Mouse (Mus musculus): Measurements from ENCODE around the gene Plekhg4. TPM values are rescaled to one million over a fixed set of nuclear protein-coding genes. Genes with fewer than 3 reads are reported as not detected.

The Plekhg4 gene
- polyA plus RNA-seq, 1 experiment: 1.5 TPM

GRCm38 (mm10) chr8:105374513-105374966 lies 1.5 kb downstream of the Plekhg4 start:
- no peak for DNase-seq
- Histone ChIP-seq H3K4me3 (ENCODE audit: control insufficient read depth, insufficient read depth, low read length) (no peak overlapping the region), H3K4me1 (replicated peaks; ENCODE audit: control insufficient read depth, insufficient read depth, low read length) (no peaks in the 10 kb centered on the region), H3K36me3 (ENCODE audit: control insufficient read depth, insufficient read depth, low read length) (no peaks in the 10 kb centered on the region), H3K27ac (ENCODE audit: control insufficient read depth, insufficient read depth, low read length) (no peak overlapping the region), H3K27me3 (ENCODE audit: control insufficient read depth, insufficient read depth, low read length) (no peaks in the 10 kb centered on the region)
- TF ChIP-seq POLR2A (IDR thresholded peaks at IDR 0.05; ENCODE audit: control insufficient read depth, extremely low read depth, insufficient read depth, low read length, poor library complexity) (no peak), CTCF (IDR thresholded peaks at IDR 0.05; ENCODE audit: borderline replicate concordance, control insufficient read depth, extremely low read depth, insufficient read depth, low read length, poor library complexity) (no peak)
- WGBS: 65% methylated on average over 33 of the region's 33 CpGs

- no peak for TF ChIP-seq CTCF (IDR thresholded peaks at IDR 0.05; ENCODE audit: borderline replicate concordance, control insufficient read depth, extremely low read depth, insufficient read depth, low read length, poor library complexity)
- H3K36me3 ChIP-seq (ENCODE audit: control insufficient read depth, insufficient read depth, low read length): no peaks in the 10 kb centered on the region
- 57% methylated on average over 19 of the region's 19 CpGs for WGBS
- no peak overlapping the region for H3K4me3 ChIP-seq (ENCODE audit: control insufficient read depth, insufficient read depth, low read length)
- no peak for DNase-seq
- no peak overlapping the region for H3K27ac ChIP-seq (ENCODE audit: control insufficient read depth, insufficient read depth, low read length)
- H3K27me3 ChIP-seq (ENCODE audit: control insufficient read depth, insufficient read depth, low read length): no peaks in the 10 kb centered on the region
- no peaks in the 10 kb centered on the region for H3K4me1 ChIP-seq (replicated peaks; ENCODE audit: control insufficient read depth, insufficient read depth, low read length)
Observed at GRCm38 (mm10) chr8:105378673-105379072, 5.6 kb downstream of the Plekhg4 start.

GRCm38 (mm10) chr8:105380308-105380707 lies 7.2 kb downstream of the Plekhg4 start:
- H3K27me3 ChIP-seq (ENCODE audit: control insufficient read depth, insufficient read depth, low read length): no peaks in the 10 kb centered on the region
- H3K4me3 ChIP-seq (ENCODE audit: control insufficient read depth, insufficient read depth, low read length): no peak overlapping the region
- TF ChIP-seq POLR2A (IDR thresholded peaks at IDR 0.05; ENCODE audit: control insufficient read depth, extremely low read depth, insufficient read depth, low read length, poor library complexity) (no peak), CTCF (IDR thresholded peaks at IDR 0.05; ENCODE audit: borderline replicate concordance, control insufficient read depth, extremely low read depth, insufficient read depth, low read length, poor library complexity) (no peak)
- H3K36me3 ChIP-seq (ENCODE audit: control insufficient read depth, insufficient read depth, low read length): no peaks in the 10 kb centered on the region
- H3K27ac ChIP-seq (ENCODE audit: control insufficient read depth, insufficient read depth, low read length): no peak overlapping the region
- DNase-seq: no peak
- 66% methylated on average over 12 of the region's 12 CpGs for WGBS
- no peaks in the 10 kb centered on the region for H3K4me1 ChIP-seq (replicated peaks; ENCODE audit: control insufficient read depth, insufficient read depth, low read length)

- TF ChIP-seq POLR2A (IDR thresholded peaks at IDR 0.05; ENCODE audit: control insufficient read depth, extremely low read depth, insufficient read depth, low read length, poor library complexity) (no peak), CTCF (IDR thresholded peaks at IDR 0.05; ENCODE audit: borderline replicate concordance, control insufficient read depth, extremely low read depth, insufficient read depth, low read length, poor library complexity) (no peak)
- no peaks in the 10 kb centered on the region for H3K4me1 ChIP-seq (replicated peaks; ENCODE audit: control insufficient read depth, insufficient read depth, low read length)
Observed at GRCm38 (mm10) chr8:105384070-105384469, 11.0 kb downstream of the Plekhg4 start.

GRCm38 (mm10) chr8:105387151-105387550 lies 14.1 kb downstream of the Plekhg4 start:
- Histone ChIP-seq H3K27me3 (ENCODE audit: control insufficient read depth, insufficient read depth, low read length) (no peaks in the 10 kb centered on the region), H3K4me1 (replicated peaks; ENCODE audit: control insufficient read depth, insufficient read depth, low read length) (peaks cover 3% of the 10 kb centered on the region; the same call in 1 of the 2 replicates), H3K27ac (ENCODE audit: control insufficient read depth, insufficient read depth, low read length) (no peak overlapping the region), H3K36me3 (ENCODE audit: control insufficient read depth, insufficient read depth, low read length) (no peaks in the 10 kb centered on the region), H3K4me3 (ENCODE audit: control insufficient read depth, insufficient read depth, low read length) (no peak overlapping the region)
- no peak for TF ChIP-seq CTCF (IDR thresholded peaks at IDR 0.05; ENCODE audit: borderline replicate concordance, control insufficient read depth, extremely low read depth, insufficient read depth, low read length, poor library complexity)
- no peak for TF ChIP-seq POLR2A (IDR thresholded peaks at IDR 0.05; ENCODE audit: control insufficient read depth, extremely low read depth, insufficient read depth, low read length, poor library complexity)
- DNase-seq: no peak
- WGBS: 79% methylated on average over 1 of the region's 1 CpGs

More at GRCm38 (mm10) chr8:105384070-105384469, 11.0 kb downstream of the Plekhg4 start:
- H3K4me3 ChIP-seq (ENCODE audit: control insufficient read depth, insufficient read depth, low read length): no peak overlapping the region
- WGBS: 96% methylated on average over 2 of the region's 2 CpGs
- H3K27ac ChIP-seq (ENCODE audit: control insufficient read depth, insufficient read depth, low read length): no peak overlapping the region
- H3K27me3 ChIP-seq (ENCODE audit: control insufficient read depth, insufficient read depth, low read length): no peaks in the 10 kb centered on the region
- no peaks in the 10 kb centered on the region for H3K36me3 ChIP-seq (ENCODE audit: control insufficient read depth, insufficient read depth, low read length)
- no peak for DNase-seq

GRCm38 (mm10) chr8:105389096-105389495 lies 16.0 kb downstream of the Plekhg4 start:
- H3K4me3 ChIP-seq (ENCODE audit: control insufficient read depth, insufficient read depth, low read length): no peak overlapping the region
- TF ChIP-seq CTCF (IDR thresholded peaks at IDR 0.05; ENCODE audit: borderline replicate concordance, control insufficient read depth, extremely low read depth, insufficient read depth, low read length, poor library complexity): no peak
- no peak for TF ChIP-seq POLR2A (IDR thresholded peaks at IDR 0.05; ENCODE audit: control insufficient read depth, extremely low read depth, insufficient read depth, low read length, poor library complexity)
- no peaks in the 10 kb centered on the region for H3K36me3 ChIP-seq (ENCODE audit: control insufficient read depth, insufficient read depth, low read length)
- H3K27me3 ChIP-seq (ENCODE audit: control insufficient read depth, insufficient read depth, low read length): no peaks in the 10 kb centered on the region
- H3K27ac ChIP-seq (ENCODE audit: control insufficient read depth, insufficient read depth, low read length): no peak overlapping the region
- no peak for DNase-seq
- 87% methylated on average over 6 of the region's 6 CpGs for WGBS
- peaks cover 7% of the 10 kb centered on the region; the same call in 1 of the 2 replicates for H3K4me1 ChIP-seq (replicated peaks; ENCODE audit: control insufficient read depth, insufficient read depth, low read length)
